Mouse (Mus musculus): Measurements from ENCODE around the gene Tmem242. TPM values are rescaled to one million over a fixed set of nuclear protein-coding genes. Genes with fewer than 3 reads are reported as not detected.
"Not testable (repeated sequence)": the region's sequence is repeated elsewhere in the genome, so short reads cannot be mapped to it uniquely, and the experiment has no call there.

Tmem242 gene
- 100 to 1,000 TPM; 145 to 151 TPM for total RNA-seq (2021)
- long read RNA-seq, experiment 1, transcript Tmem242-201 (4 exons, 948 nt): major isoform, 67 of 115 reads
- long read RNA-seq, experiment 1, partial matches to known transcripts: 1 of 115 reads
- long read RNA-seq, experiment 1, other reads (novel, unspliced or antisense): 46 of 115 reads
- long read RNA-seq, experiment 2, transcript Tmem242-201 (4 exons, 948 nt): major isoform, 62 of 98 reads
- long read RNA-seq, experiment 2, partial matches to known transcripts: 0 of 98 reads
- long read RNA-seq, experiment 2, other reads (novel, unspliced or antisense): 34 of 98 reads

- peak; percentile 94 for DNase-seq
These were observed at the start of gene Tmem242 for GRCm38 (mm10) chr17:5440159-5440971. Gene Tmem242, minus strand, starts transcription at chr17:5440259.

DNA sequence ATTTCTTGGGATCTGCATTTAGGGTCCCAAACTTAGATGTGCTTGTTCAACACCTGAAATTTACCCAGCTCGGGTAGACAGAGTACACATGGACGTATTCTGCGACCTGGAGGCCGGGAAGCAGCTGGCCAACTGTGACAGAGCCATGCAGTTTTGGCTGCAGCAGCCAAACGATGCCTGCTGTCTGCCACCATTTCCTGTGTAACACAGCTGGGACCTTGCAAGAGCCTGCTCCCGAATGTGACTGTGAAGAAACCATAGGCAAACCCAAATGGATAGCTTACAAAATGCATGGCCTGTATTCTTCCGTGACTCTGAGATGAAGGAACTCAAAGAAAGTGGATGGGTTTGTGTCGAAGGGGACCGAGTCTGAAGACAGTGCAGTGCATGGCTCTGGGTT is 48.1 kb upstream of the Tmem242 start:
- no peak for DNase-seq

DNA sequence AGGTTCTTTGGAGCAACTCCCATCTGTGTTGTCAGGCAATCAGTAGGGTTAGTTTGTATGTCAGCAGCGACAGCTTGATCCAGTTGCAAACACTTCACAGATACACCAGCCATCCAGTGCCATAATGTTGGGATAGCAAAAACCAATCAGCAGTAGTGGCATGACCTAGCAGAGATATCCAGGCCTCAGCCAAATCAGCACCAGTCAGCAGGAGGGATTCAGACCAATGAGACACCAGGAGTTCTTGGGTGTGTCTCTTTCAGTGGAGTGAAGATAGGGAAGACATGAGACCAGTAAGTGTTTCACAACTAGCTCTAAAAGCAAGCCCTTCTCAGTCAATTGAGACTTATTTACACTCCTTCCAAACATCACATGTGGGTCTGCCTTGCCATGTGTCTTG is 44.6 kb upstream of the Tmem242 start:
- DNase-seq: no peak

DNA sequence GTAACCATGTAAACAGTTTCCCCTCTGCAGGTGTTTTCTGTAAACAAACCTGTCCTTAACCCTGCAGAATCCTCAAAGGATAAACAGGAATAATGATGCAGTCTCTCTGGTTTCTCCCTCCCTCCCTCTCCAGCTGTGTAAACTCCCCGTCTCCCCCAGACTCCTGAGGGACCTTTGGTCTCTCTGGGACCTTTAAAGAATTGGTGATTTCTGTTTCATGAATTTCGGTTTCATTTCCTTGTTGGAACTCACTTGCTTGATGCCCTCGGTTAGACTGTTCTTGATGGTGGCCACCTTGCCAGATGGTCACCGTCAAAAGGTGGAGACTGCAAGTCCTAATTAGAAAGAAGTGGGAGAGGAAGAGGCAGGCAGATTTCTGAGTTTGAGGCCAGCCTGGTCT is 43.4 kb upstream of the Tmem242 start:
- no peak for DNase-seq

DNA sequence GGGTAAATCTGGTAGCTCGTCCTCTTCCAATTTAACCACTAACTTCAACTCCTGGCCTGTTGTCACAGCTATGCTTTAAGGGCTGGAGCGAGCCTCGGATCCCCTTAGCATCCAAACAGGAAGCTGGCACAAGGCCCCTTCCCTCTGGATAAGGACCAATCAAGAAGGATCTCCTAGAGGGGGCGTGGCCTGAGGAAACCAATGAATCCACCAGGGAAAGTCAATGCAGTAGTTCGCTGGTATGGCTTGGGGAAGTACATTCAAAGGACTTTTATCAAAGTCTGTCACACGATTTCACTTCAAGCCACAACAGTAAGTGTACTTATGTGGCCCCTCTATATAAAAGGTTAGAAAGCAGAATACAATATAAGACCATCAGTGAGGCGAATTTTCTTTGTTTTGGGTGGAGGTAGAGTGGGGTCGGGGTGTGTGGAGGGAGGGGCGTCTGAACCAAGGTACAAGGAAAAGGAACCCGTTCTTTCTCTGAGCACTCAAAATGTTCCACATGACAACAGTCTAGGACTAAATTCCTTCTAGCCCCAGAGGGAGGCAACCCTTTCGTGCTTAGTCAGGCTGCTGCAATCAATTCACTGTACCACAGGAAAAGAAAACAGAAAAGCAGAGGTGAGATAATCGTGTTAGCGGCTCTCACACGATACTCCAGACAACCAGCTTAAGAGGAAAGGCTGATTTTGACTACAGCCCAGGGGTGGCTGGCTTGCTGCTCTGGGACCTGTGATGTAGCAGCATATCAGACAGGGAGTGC is 36.1 kb upstream of the Tmem242 start:
- DNase-seq: no peak

DNA sequence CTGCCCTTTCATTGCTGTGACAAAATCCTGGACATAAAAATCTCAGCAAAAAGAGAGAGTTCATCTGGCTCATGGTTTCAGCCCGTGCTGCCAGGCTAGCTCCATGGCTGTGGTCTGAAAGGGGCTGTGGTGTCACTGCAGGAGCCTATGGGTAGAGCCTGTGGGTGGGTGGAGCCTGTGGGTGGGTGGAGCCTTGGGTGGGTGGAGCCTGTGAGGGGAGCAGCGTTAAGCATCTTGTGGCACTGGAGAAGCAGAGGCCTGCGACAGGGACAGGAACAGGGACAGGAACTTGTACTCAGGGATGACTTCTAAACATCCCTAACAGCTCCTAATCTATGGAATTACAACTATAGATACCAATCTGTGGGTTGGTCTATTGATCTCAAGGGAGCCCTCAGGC is 32.2 kb upstream of the Tmem242 start:
- no peak for DNase-seq

GRCm38 (mm10) chr17:5467177-5467576 is 27.1 kb upstream of the Tmem242 start:
- DNase-seq: no peak

DNA sequence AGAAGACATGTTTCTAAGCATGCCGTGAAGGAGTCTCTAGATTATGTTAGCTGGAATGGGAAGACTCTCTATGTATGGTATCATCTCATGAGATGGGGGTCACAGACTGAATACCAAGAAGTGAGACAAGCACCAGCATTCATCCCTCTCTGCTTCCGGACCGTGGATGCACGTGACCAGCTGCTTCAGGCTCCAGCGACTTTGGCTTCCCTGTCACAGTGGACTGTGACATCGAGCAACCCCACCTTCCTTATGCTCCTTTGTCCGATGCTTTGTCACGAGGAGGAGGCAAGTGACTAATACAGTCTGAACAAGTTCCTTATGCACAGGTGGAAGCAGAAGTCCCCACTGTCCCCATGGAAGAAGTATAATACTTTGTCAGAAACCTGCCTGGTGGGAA is 26.7 kb upstream of the Tmem242 start:
- no peak for DNase-seq

DNA sequence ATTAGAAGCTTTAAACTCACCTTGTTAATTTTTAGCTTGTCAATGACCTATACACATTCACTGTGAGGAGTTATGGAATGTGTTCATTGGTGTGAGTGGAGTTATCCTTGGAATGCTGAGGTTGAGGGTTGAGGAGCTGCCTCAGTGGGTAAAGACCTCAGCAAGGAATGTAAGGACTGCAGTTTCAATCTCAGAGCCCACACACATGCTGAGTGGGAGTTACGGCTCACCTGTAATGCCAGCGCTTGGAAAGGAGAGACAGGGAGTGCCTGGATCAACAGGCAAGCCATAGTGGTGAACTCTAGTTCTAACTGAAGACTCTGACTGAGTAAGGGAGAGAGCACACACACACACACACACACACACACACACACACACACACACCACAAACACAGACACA is 23.9 kb upstream of the Tmem242 start:
- DNase-seq: no peak

DNA sequence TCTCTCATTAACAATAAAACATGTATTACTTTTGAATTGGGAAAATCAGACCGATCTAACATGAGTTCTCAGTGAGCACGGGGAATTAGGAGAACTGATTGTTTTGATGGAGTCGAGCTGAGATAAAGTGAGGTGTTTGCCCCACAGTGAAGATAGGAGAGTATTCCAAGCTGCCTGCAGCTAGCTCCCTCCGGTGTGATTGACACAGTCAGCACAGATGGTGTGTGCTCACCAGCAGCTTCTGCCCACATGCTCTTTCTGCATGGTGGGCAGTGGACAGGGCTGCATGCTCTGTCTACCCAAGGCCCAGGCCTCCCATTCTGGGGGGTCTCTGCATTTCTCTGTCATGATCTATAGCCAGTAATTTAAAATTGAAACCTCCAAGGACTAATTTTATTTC is 13.6 kb upstream of the Tmem242 start:
- DNase-seq: no peak

GRCm38 (mm10) chr17:5443751-5444150 is 3.7 kb upstream of the Tmem242 start:
- DNase-seq: peak; percentile 71

DNA sequence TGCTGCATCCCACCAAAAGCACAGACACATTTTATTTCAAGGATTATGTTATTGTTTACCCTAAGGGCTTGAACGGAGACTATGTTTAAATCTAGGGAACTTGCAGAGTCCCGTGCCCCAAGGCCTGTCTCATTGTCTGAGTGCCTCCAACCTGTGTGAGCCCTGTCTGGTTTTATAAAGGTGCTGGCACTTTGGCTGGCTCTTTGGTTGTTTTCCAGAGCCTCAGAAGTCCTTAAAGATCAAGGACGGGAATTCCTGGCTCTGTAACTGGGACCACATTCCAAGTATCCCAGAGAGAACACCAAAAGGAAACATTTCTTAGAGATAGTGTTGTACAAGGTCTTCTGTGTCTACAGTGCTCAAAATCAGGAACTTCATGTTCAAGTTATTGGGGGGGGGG is 3.2 kb upstream of the Tmem242 start:
- DNase-seq: no peak

- DNase-seq: not testable (repeated sequence)
These were observed 2.3 kb upstream of the Tmem242 start for GRCm38 (mm10) chr17:5442403-5442802.

GRCm38 (mm10) chr17:5439831-5440158 is 264 bp downstream of the Tmem242 start:
- DNase-seq: no peak

DNA sequence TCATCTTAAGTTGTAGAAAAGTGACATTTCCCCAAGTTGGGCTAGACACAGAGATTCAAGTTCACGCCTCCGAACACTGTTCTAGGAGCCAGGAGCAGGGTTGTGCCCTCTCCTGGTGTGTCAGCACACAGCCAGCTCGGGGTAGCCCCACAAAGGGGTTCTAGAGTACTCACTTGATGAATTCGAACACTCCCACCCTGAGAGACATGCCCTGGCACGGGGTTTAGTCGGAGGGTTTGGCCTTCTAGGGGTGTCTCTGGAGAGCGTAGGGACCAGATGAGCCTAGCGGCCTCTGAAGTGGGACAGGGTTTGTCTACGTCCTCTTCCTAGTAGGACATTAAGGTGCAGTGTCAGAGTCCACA is 10.3 kb downstream of the Tmem242 start:
- DNase-seq: no peak

- peak; percentile 92 for DNase-seq
These were observed 10.8 kb downstream of the Tmem242 start for GRCm38 (mm10) chr17:5429090-5429771.

DNA sequence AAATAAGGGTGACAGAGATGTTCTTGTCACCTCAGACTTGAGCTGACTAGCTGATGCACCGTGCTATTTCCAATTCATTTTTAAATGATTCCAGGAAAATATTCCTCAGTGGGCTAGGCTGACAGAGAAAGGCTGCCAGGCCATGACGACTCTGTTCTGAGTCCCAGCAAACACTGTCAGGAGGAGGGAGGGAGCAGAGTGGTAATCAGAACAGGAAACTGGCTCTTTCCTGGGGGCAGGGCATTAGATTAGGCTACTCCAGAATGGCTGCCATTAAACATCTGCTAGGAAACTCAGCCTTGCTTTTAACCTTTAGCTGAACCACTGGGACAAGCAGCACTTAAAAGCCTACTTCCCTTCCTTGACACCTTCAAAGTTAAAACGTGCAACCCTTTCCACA is 14.9 kb downstream of the Tmem242 start:
- no peak for DNase-seq

DNA sequence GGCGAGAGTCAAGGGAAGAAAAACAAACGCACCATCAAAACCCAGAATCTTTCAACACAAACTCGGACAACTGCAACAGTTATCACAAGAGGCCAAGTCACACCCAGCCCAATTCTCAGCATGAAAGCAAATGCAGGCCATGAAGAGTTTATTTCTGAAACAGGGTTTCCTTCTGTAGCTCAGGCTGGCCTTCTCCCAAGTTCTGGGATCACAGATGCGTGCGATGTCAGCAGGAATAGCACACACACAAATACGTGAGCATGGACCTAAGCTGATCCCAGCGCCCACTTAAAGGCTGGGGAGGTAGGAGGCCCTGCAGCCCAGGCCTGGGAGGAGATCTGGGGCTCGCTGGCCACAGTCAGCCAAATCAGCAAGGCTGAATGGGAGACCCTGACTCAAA is 15.9 kb downstream of the Tmem242 start:
- DNase-seq: no peak

GRCm38 (mm10) chr17:5421835-5422234 is 18.2 kb downstream of the Tmem242 start:
- no peak for DNase-seq

GRCm38 (mm10) chr17:5419771-5420518 is 20.1 kb downstream of the Tmem242 start:
- no peak for DNase-seq

GRCm38 (mm10) chr17:5419056-5419455 is 21.0 kb downstream of the Tmem242 start:
- no peak for DNase-seq

DNA sequence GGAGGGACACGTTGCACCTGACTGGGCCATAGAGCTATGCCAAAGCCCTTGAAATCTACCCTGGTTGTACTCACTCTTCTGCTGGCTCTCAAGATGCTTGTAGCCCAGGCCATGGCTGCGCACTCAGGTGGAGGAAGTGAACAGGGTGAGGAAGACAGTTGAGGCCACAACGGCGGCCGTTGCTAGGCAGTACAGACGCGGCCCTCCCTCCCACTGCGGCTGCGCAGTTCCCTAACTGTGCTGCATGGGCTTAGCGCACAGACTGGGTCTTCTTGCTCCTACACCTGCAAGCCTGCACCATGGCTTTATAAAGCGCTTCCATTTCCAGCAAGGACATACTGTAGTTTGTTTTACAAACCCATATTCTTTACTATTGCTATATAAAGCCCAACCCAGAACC is 21.5 kb downstream of the Tmem242 start, which contains the start of gene Ldhal6b:
Gene Ldhal6b, minus strand, starts transcription at position 223 of the 400 bp plus-strand sequence.
- DNase-seq: no peak
